Mouse (Mus musculus) liver, embryonic 14 days (tissue): ENCODE results near the gene Aldh6a1. TPM values are rescaled to one million over a fixed set of nuclear protein-coding genes. Genes with fewer than 3 reads are reported as not detected.

Experiments
- polyA plus RNA-seq: library from polyadenylated mRNA; depleted of rRNA; stranded (reverse); fragments of >200 nt; gene quantifications from 2 replicates; pipeline ENCODE4 v1.2.3, GENCODE M21; 2012; rRNA removed

Gene Aldh6a1
- 10.8 and 12.3 TPM in 2 replicates for polyA plus RNA-seq

GRCm38 (mm10) chr12:84450718-84451646, at the start of gene Aldh6a1, which contains the start of gene Lin52:
Gene Aldh6a1, minus strand, starts transcription at chr12:84451004.
Gene Lin52, plus strand, starts transcription at chr12:84451422.

GRCm38 (mm10) chr12:84416834-84417604, 33.8 kb downstream of the Aldh6a1 start, which contains the start of gene Rnf113a2:
Gene Rnf113a2, plus strand, starts transcription at chr12:84417196.

GRCm38 (mm10) chr12:84408819-84409507, 41.8 kb downstream of the Aldh6a1 start, which contains the start of the genes Entpd5 and Bbof1:
Gene Entpd5, minus strand, starts transcription at chr12:84409029.
Gene Bbof1, plus strand, starts transcription at chr12:84409071.

Other genes starting within 250 kb of the Aldh6a1 start
- 3.6 and 4.5 TPM in 2 replicates for gene Elmsan1, start 232.1 kb downstream of the Aldh6a1 start, polyA plus RNA-seq
- gene Ptgr2, start 165.8 kb downstream of the Aldh6a1 start, polyA plus RNA-seq = 13.1 and 14.9 TPM in 2 replicates
- 22.3 and 26.6 TPM in 2 replicates for gene Zfp410, start 134.2 kb downstream of the Aldh6a1 start, polyA plus RNA-seq
- gene Coq6, start 89.3 kb downstream of the Aldh6a1 start, polyA plus RNA-seq = 17.9 and 20.9 TPM in 2 replicates
- 1.8 TPM in 2 replicates for gene Fam161b, start 89.2 kb downstream of the Aldh6a1 start, polyA plus RNA-seq
- 5.4 and 6.0 TPM in 2 replicates for gene Entpd5, start 42.0 kb downstream of the Aldh6a1 start, polyA plus RNA-seq
- gene Bbof1, start 41.9 kb downstream of the Aldh6a1 start, polyA plus RNA-seq = 0.37 and 0.49 TPM in 2 replicates
- 10.6 and 10.8 TPM in 2 replicates for gene Rnf113a2, start 33.8 kb downstream of the Aldh6a1 start, polyA plus RNA-seq
- 7.3 and 8.6 TPM in 2 replicates for gene Lin52, start 418 bp upstream of the Aldh6a1 start, polyA plus RNA-seq
- gene Vsx2, start 118.8 kb upstream of the Aldh6a1 start, polyA plus RNA-seq = not detected in 2 replicates
- gene Abcd4, start 166.4 kb upstream of the Aldh6a1 start, polyA plus RNA-seq = 3.5 and 4.0 TPM in 2 replicates
- not detected in 2 replicates for gene Vrtn, start 190.0 kb upstream of the Aldh6a1 start, polyA plus RNA-seq
- 0.03 TPM in 2 replicates for gene Syndig1l, start 247.8 kb upstream of the Aldh6a1 start, polyA plus RNA-seq